Mouse (Mus musculus): ENCODE data around the gene Tcea3.

DNA sequence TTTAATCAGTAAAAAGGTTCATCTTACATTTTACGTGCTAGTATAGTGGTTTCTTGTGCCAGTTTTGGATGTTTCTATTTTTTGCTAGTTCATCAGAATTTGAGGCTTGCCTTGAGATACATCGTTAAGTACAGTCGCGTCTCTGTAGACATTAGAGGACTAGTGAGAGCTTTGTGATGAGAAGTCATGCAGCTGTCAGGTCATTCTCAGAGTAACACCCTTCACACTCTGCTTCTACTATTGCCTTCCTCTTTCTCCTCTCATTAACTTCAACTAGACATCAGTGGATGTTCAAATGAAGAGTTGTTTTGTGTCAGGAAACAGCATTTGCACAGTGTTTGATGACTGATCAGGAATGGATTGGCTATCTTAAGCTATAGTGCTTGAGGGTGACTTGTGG lies 65.1 kb downstream of the Tcea3 start:
- no peak for TF ChIP-seq CHD2 (IDR thresholded peaks at IDR 0.05; ENCODE audit: low read depth, low read length)
- TF ChIP-seq ZNF384 (IDR thresholded peaks at IDR 0.05; ENCODE audit: low read depth, low read length) = no peak
- no peak for TF ChIP-seq HCFC1 (IDR thresholded peaks at IDR 0.05; ENCODE audit: borderline replicate concordance, insufficient read depth, low read length)
- TF ChIP-seq ZC3H11A (IDR thresholded peaks at IDR 0.05; ENCODE audit: borderline replicate concordance, low read depth, low read length) = no peak
